Mouse (Mus musculus): ENCODE results near the gene Mnt. TPM values are rescaled to one million over a fixed set of nuclear protein-coding genes. Genes with fewer than 3 reads are reported as not detected.

Mnt gene
- polyA plus RNA-seq, 1 experiment: 15.4 TPM

DNA sequence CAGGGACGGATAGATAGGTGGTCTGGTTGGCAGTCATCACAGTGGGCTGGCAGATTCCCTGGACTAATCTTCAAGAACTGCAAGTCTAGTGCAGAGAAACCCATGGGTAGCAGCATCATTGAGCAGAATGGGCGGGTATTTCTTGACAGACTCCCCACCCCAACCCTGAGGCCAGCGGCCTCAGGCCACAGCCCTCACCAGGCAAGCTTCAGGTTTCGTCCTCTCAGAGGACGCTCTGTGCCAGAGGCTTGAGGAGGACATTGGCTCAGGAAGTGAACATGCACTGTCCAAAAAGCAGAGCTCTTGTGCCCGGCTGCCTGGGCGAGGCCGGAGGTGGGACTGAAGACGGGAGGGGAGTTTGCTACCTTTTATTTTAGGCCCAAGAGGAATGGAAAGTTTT is 33.7 kb downstream of the Mnt start:
- TF ChIP-seq POLR2A (IDR thresholded peaks at IDR 0.05; ENCODE audit: insufficient read depth, low read length) (no peak), EP300 (IDR thresholded peaks at IDR 0.05; ENCODE audit: insufficient read depth, low read depth, low read length) (no peak), CTCF (IDR thresholded peaks at IDR 0.05; ENCODE audit: low read depth, low read length) (no peak)
- Histone ChIP-seq H3K27me3 (ENCODE audit: control insufficient read depth, insufficient read depth, low read length, poor library complexity, severe bottlenecking) (no peaks in the 10 kb centered on the region), H3K27ac (ENCODE audit: insufficient read depth, low read length) (no peak overlapping the region), H3K36me3 (ENCODE audit: control insufficient read depth, insufficient read depth, low read length, poor library complexity, severe bottlenecking) (no peaks in the 10 kb centered on the region), H3K4me3 (ENCODE audit: low read depth, low read length) (no peak overlapping the region), H3K4me1 (ENCODE audit: control insufficient read depth, insufficient read depth, low read length) (no peaks in the 10 kb centered on the region), H3K9me3 (replicated peaks; ENCODE audit: control insufficient read depth, insufficient read depth, low read length, poor library complexity, severe bottlenecking) (no peaks in the 10 kb centered on the region), H3K9ac (ENCODE audit: low read depth, poor library complexity, severe bottlenecking) (no peak overlapping the region)

DNA sequence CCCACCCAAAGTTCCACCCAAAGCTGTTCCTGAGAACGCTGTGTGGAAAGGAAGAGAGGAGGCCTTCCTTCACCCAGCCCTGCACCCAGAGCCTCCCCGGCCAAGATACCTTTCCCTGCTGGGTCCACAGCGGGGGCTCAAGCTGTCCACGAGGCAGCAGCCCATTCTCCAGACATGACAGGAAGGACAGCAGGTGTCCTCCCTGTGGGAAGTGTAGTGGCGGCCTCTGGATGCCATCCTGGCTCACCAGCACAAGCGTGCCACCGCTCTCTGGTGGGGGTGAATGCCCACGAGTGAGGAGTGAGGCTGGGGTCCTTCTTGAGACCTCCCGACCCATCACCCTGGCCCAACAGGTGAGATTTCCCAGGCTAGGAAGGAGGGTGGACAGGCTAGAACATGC is 34.5 kb downstream of the Mnt start:
- Histone ChIP-seq H3K27ac (ENCODE audit: insufficient read depth, low read length) (no peak overlapping the region), H3K4me1 (ENCODE audit: control insufficient read depth, insufficient read depth, low read length) (no peaks in the 10 kb centered on the region), H3K36me3 (ENCODE audit: control insufficient read depth, insufficient read depth, low read length, poor library complexity, severe bottlenecking) (no peaks in the 10 kb centered on the region), H3K4me3 (ENCODE audit: low read depth, low read length) (no peak overlapping the region), H3K27me3 (ENCODE audit: control insufficient read depth, insufficient read depth, low read length, poor library complexity, severe bottlenecking) (no peaks in the 10 kb centered on the region), H3K9ac (ENCODE audit: low read depth, poor library complexity, severe bottlenecking) (no peak overlapping the region), H3K9me3 (replicated peaks; ENCODE audit: control insufficient read depth, insufficient read depth, low read length, poor library complexity, severe bottlenecking) (no peaks in the 10 kb centered on the region)
- TF ChIP-seq CTCF (IDR thresholded peaks at IDR 0.05; ENCODE audit: low read depth, low read length) (no peak), EP300 (IDR thresholded peaks at IDR 0.05; ENCODE audit: insufficient read depth, low read depth, low read length) (no peak), POLR2A (IDR thresholded peaks at IDR 0.05; ENCODE audit: insufficient read depth, low read length) (no peak)

DNA sequence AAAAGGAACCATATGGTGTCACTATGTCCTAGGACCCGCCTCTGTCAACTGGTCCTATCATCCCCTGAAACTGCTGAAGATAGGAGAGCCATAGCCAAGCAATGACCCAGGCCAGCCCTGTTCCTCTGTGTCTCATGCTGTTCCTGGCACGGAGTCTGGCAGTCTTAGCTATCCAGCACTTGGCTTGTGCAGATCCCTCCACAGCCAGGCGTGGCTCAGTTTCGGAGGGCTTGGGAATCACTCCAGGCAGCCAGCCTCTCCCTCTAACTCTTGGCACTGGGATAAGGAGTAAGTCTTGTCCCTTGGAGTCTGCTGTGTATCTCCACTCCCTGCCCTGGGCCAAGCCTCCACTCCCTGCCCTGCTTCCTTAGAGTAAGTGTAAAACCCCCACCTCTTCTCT is 35.9 kb downstream of the Mnt start:
- Histone ChIP-seq H3K27ac (ENCODE audit: insufficient read depth, low read length) (no peak overlapping the region), H3K9ac (ENCODE audit: low read depth, poor library complexity, severe bottlenecking) (no peak overlapping the region), H3K4me1 (ENCODE audit: control insufficient read depth, insufficient read depth, low read length) (no peaks in the 10 kb centered on the region), H3K4me3 (ENCODE audit: low read depth, low read length) (no peak overlapping the region), H3K27me3 (ENCODE audit: control insufficient read depth, insufficient read depth, low read length, poor library complexity, severe bottlenecking) (no peaks in the 10 kb centered on the region), H3K9me3 (replicated peaks; ENCODE audit: control insufficient read depth, insufficient read depth, low read length, poor library complexity, severe bottlenecking) (no peaks in the 10 kb centered on the region), H3K36me3 (ENCODE audit: control insufficient read depth, insufficient read depth, low read length, poor library complexity, severe bottlenecking) (no peaks in the 10 kb centered on the region)
- TF ChIP-seq CTCF (IDR thresholded peaks at IDR 0.05; ENCODE audit: low read depth, low read length) (no peak), EP300 (IDR thresholded peaks at IDR 0.05; ENCODE audit: insufficient read depth, low read depth, low read length) (no peak), POLR2A (IDR thresholded peaks at IDR 0.05; ENCODE audit: insufficient read depth, low read length) (no peak)

DNA sequence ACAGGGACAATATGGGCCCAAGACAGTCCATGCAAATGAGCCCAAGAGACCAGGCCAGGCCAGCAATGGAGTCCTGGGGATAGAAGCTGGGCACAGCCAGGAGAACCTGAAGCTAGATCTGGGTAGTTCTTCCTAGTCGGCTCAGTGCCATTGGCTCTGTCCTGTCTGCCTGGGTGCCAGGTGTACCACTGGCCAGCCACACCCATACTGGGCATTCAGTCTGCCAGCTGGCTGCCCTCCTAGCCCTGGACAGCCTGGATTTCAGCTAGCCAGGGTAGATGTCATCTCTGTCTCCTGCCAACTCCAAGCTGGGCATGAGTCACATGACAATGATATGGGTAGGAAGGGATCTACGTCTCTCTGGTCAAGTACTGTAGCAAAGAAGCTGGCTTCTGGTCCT is 36.5 kb downstream of the Mnt start:
- H3K9ac ChIP-seq (ENCODE audit: low read depth, poor library complexity, severe bottlenecking): no peak overlapping the region
- H3K36me3 ChIP-seq (ENCODE audit: control insufficient read depth, insufficient read depth, low read length, poor library complexity, severe bottlenecking): no peaks in the 10 kb centered on the region

DNA sequence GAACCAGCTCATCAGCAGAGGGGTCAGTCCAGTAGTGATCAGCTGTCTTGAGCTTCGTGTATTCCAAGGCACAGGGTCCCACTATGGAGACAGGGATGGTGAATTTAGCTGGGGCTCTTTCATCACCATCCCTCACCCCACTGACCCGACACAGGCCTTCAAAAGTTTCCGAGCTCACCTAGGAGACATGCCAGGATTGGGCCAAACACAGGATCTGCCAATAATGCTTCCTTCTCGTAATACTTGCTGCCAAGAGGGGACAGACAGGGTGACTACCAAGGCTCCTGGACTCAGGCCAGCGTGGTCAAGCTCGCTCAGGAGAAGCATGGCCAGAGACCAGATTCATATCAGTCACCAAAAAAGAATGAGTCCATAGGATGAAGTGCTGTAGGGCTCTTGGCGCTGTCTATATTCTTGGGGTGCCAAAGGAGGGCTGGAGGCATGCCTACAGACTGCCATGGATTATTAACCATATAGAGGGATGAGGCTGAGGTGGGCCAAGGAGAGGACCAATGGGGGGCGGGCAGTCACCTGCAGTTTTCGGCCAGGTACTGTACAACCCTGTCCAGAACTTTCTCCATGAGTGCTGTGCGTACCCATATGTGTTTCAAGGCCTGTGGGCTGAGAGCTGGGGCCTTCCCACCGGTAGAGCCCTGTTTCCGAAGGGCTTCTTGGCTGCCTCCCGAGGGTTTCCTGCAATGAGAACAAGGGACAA is 37.5 kb downstream of the Mnt start:
- no peaks in the 10 kb centered on the region for H3K36me3 ChIP-seq (ENCODE audit: control insufficient read depth, insufficient read depth, low read length, poor library complexity, severe bottlenecking)
- no peak for TF ChIP-seq EP300 (IDR thresholded peaks at IDR 0.05; ENCODE audit: insufficient read depth, low read depth, low read length)
- no peak for TF ChIP-seq POLR2A (IDR thresholded peaks at IDR 0.05; ENCODE audit: insufficient read depth, low read length)
- no peak for TF ChIP-seq CTCF (IDR thresholded peaks at IDR 0.05; ENCODE audit: low read depth, low read length)
- H3K27ac ChIP-seq (ENCODE audit: insufficient read depth, low read length): no peak overlapping the region
- H3K9ac ChIP-seq (ENCODE audit: low read depth, poor library complexity, severe bottlenecking): no peak overlapping the region
- no peak overlapping the region for H3K4me3 ChIP-seq (ENCODE audit: low read depth, low read length)
- no peaks in the 10 kb centered on the region for H3K9me3 ChIP-seq (replicated peaks; ENCODE audit: control insufficient read depth, insufficient read depth, low read length, poor library complexity, severe bottlenecking)
- no peaks in the 10 kb centered on the region for H3K27me3 ChIP-seq (ENCODE audit: control insufficient read depth, insufficient read depth, low read length, poor library complexity, severe bottlenecking)
- H3K4me1 ChIP-seq (ENCODE audit: control insufficient read depth, insufficient read depth, low read length): no peaks in the 10 kb centered on the region

More for the DNA sequence above, 36.5 kb downstream of the Mnt start:
- Histone ChIP-seq H3K4me1 (ENCODE audit: control insufficient read depth, insufficient read depth, low read length) (no peaks in the 10 kb centered on the region), H3K4me3 (ENCODE audit: low read depth, low read length) (no peak overlapping the region), H3K27ac (ENCODE audit: insufficient read depth, low read length) (no peak overlapping the region), H3K9me3 (replicated peaks; ENCODE audit: control insufficient read depth, insufficient read depth, low read length, poor library complexity, severe bottlenecking) (no peaks in the 10 kb centered on the region), H3K27me3 (ENCODE audit: control insufficient read depth, insufficient read depth, low read length, poor library complexity, severe bottlenecking) (no peaks in the 10 kb centered on the region)
- no peak for TF ChIP-seq POLR2A (IDR thresholded peaks at IDR 0.05; ENCODE audit: insufficient read depth, low read length)
- no peak for TF ChIP-seq EP300 (IDR thresholded peaks at IDR 0.05; ENCODE audit: insufficient read depth, low read depth, low read length)
- no peak for TF ChIP-seq CTCF (IDR thresholded peaks at IDR 0.05; ENCODE audit: low read depth, low read length)

DNA sequence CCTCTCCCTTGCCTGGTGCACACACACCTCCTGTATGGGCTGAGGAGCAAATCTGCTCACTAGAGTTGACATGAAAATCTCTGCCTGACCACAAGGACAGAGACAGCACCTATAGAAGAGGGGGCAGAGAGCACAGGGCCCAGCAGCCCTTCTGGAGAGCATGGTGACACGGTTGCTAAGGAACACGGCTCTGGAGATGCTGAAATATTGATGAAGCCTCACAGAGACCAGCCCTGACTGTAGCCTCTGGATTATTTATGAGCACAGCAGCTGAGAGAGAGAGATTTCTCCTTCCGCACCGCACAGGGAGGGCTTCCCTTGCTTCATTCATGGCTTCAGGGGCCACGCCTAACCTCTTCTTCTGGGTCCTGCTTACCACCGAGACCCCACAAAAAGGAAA is 38.9 kb downstream of the Mnt start:
- Histone ChIP-seq H3K9me3 (replicated peaks; ENCODE audit: control insufficient read depth, insufficient read depth, low read length, poor library complexity, severe bottlenecking) (no peaks in the 10 kb centered on the region), H3K27ac (ENCODE audit: insufficient read depth, low read length) (no peak overlapping the region), H3K9ac (ENCODE audit: low read depth, poor library complexity, severe bottlenecking) (no peak overlapping the region), H3K36me3 (ENCODE audit: control insufficient read depth, insufficient read depth, low read length, poor library complexity, severe bottlenecking) (no peaks in the 10 kb centered on the region), H3K4me1 (ENCODE audit: control insufficient read depth, insufficient read depth, low read length) (no peaks in the 10 kb centered on the region), H3K27me3 (ENCODE audit: control insufficient read depth, insufficient read depth, low read length, poor library complexity, severe bottlenecking) (no peaks in the 10 kb centered on the region), H3K4me3 (ENCODE audit: low read depth, low read length) (no peak overlapping the region)
- TF ChIP-seq EP300 (IDR thresholded peaks at IDR 0.05; ENCODE audit: insufficient read depth, low read depth, low read length): no peak
- TF ChIP-seq POLR2A (IDR thresholded peaks at IDR 0.05; ENCODE audit: insufficient read depth, low read length): no peak
- TF ChIP-seq CTCF (IDR thresholded peaks at IDR 0.05; ENCODE audit: low read depth, low read length): no peak
